Mouse (Mus musculus) CH12.LX (cell line): Measurements from ENCODE around the gene S100a8. TPM values are rescaled to one million over a fixed set of nuclear protein-coding genes. Genes with fewer than 3 reads are reported as not detected.

Experiments
- DNase-seq: peaks from one replicate; pipeline ENCODE4 v3.0.0-alpha.2; 2013; ENCODE audit errors: extremely low read depth
- H3K27ac ChIP-seq: 2 replicates; pipeline ENCODE4 v1.5.1; 2012; ENCODE audit warnings: low read depth, mild to moderate bottlenecking, control low read depth, moderate library complexity; ENCODE audit not compliant: insufficient read depth
- H3K27me3 ChIP-seq: replicated peaks from 2 replicates; pipeline ENCODE3; 2012; ENCODE audit warnings: inconsistent platforms
- H3K36me3 ChIP-seq, 2 experiments: replicated peaks in 1 of 2; 2 replicates each; pipeline versions ENCODE3 to v1.6.1; 2012; ENCODE audit warnings: inconsistent platforms in 1 of 2, low read length in 1 of 2, mild to moderate bottlenecking in 1 of 2, mixed read lengths in 1 of 2, moderate library complexity in 1 of 2; ENCODE audit not compliant: control insufficient read depth in 1 of 2, insufficient read depth in 1 of 2
- H3K4me1 ChIP-seq, 2 experiments: 2 replicates each; pipeline ENCODE4 v1.6.1; 2012; ENCODE audit warnings: inconsistent platforms in 1 of 2, moderate library complexity in 1 of 2; ENCODE audit not compliant: insufficient read depth in 2 of 2, control insufficient read depth in 1 of 2
- H3K4me2 ChIP-seq: 2 replicates; pipeline ENCODE4 v1.6.1; 2012; ENCODE audit warnings: low read depth, mild to moderate bottlenecking, control low read depth; ENCODE audit not compliant: poor library complexity, insufficient read depth, severe bottlenecking
- H3K4me3 ChIP-seq, 3 experiments: fragments of 150-350 bp in 1 of 3; sonication (generic) in 1 of 3; replicated peaks in 1 of 3; 2 replicates each; pipeline versions ENCODE3 to v1.5.1; 2011 to 2012; ENCODE audit warnings: low read depth in 2 of 3, low read length in 2 of 3, mild to moderate bottlenecking in 2 of 3, moderate library complexity in 2 of 3, control low read depth in 1 of 3, improper control_type of control experiment in 1 of 3, inconsistent platforms in 1 of 3, mixed read lengths in 1 of 3; ENCODE audit not compliant: poor library complexity in 1 of 3
- H3K79me2 ChIP-seq: replicated peaks from 2 replicates; pipeline ENCODE4 v1.6.1; 2012; ENCODE audit warnings: mild to moderate bottlenecking, moderate library complexity; ENCODE audit not compliant: control insufficient read depth, poor library complexity, insufficient read depth, severe bottlenecking; ENCODE audit errors: extremely low read depth
- H3K9ac ChIP-seq: 2 replicates; pipeline ENCODE4 v1.6.1; 2012; ENCODE audit warnings: low read depth, mild to moderate bottlenecking, control low read depth, moderate library complexity; ENCODE audit not compliant: insufficient read depth
- H3K9me3 ChIP-seq: replicated peaks from 2 replicates; pipeline ENCODE3; 2012; ENCODE audit warnings: low read length, inconsistent platforms, mixed read lengths
- CHD1 ChIP-seq: IDR thresholded peaks from 2 replicates; pipeline ENCODE4 v1.6.1; 2012; ENCODE audit warnings: low read depth, low read length, improper control_type of control experiment, inconsistent platforms
- CTCF ChIP-seq, 2 experiments: IDR thresholded peaks in 1 of 2; conservative IDR thresholded peaks in 1 of 2; 2 replicates each; pipeline ENCODE4 v1.5.1; 2011 to 2012; ENCODE audit warnings: low read depth in 2 of 2, low read length in 2 of 2, improper control_type of control experiment in 1 of 2, inconsistent platforms in 1 of 2, mild to moderate bottlenecking in 1 of 2, moderate library complexity in 1 of 2
- E2F4 ChIP-seq: IDR thresholded peaks from 2 replicates; pipeline ENCODE4 v1.6.1; 2011; ENCODE audit warnings: low read depth, low read length, improper control_type of control experiment; ENCODE audit not compliant: insufficient replicate concordance
- ELF1 ChIP-seq: IDR thresholded peaks from 2 replicates; pipeline ENCODE4 v1.6.1; 2014; ENCODE audit warnings: low read depth, mild to moderate bottlenecking, inconsistent platforms, low read length, improper control_type of control experiment
- EP300 ChIP-seq: IDR thresholded peaks from 2 replicates; pipeline ENCODE4 v1.6.1; 2011; ENCODE audit warnings: low read length, improper control_type of control experiment
- ETS1 ChIP-seq: conservative IDR thresholded peaks from 2 replicates; pipeline ENCODE4 v1.6.1; 2012; ENCODE audit warnings: low read depth, mild to moderate bottlenecking, inconsistent platforms, low read length, improper control_type of control experiment, moderate library complexity
- HCFC1 ChIP-seq: IDR thresholded peaks from 2 replicates; pipeline ENCODE4 v1.6.1; 2012; ENCODE audit warnings: low read depth, mild to moderate bottlenecking, inconsistent platforms, low read length, improper control_type of control experiment
- JUND ChIP-seq: conservative IDR thresholded peaks from 2 replicates; pipeline ENCODE4 v1.6.1; 2011; ENCODE audit warnings: low read depth, low read length, improper control_type of control experiment
- MAX ChIP-seq: IDR thresholded peaks from 2 replicates; pipeline ENCODE4 v1.6.1; 2011; ENCODE audit warnings: low read length, improper control_type of control experiment
- MEF2A ChIP-seq: IDR thresholded peaks from 2 replicates; pipeline ENCODE4 v1.6.1; 2014; ENCODE audit warnings: low read depth, mild to moderate bottlenecking, inconsistent platforms, low read length, improper control_type of control experiment, borderline replicate concordance
- MXI1 ChIP-seq: IDR thresholded peaks from 2 replicates; pipeline ENCODE4 v1.6.1; 2011; ENCODE audit warnings: mild to moderate bottlenecking, low read depth, low read length, improper control_type of control experiment
- MYC ChIP-seq: IDR thresholded peaks from 2 replicates; pipeline ENCODE4 v1.6.1; 2011; ENCODE audit warnings: low read depth, mild to moderate bottlenecking, improper control_type of control experiment, low read length
- NRF1 ChIP-seq: IDR thresholded peaks from 2 replicates; pipeline ENCODE4 v1.6.1; 2014; ENCODE audit warnings: low read depth, mild to moderate bottlenecking, inconsistent platforms, low read length, improper control_type of control experiment, moderate library complexity
- POLR2A ChIP-seq: IDR thresholded peaks from 2 replicates; pipeline ENCODE4 v1.6.1; 2011; ENCODE audit warnings: low read depth, mild to moderate bottlenecking, improper control_type of control experiment, low read length
- RAD21 ChIP-seq: IDR thresholded peaks from 2 replicates; pipeline ENCODE4 v1.6.1; 2011; ENCODE audit warnings: low read depth, mild to moderate bottlenecking, low read length, improper control_type of control experiment, moderate library complexity
- RCOR1 ChIP-seq: conservative IDR thresholded peaks from 2 replicates; pipeline ENCODE4 v1.6.1; 2012; ENCODE audit warnings: low read depth, mild to moderate bottlenecking, inconsistent platforms, low read length, improper control_type of control experiment
- SIN3A ChIP-seq: IDR thresholded peaks from 2 replicates; pipeline ENCODE4 v1.6.1; 2012; ENCODE audit warnings: low read length, improper control_type of control experiment, inconsistent platforms
- SMC3 ChIP-seq: IDR thresholded peaks from 2 replicates; pipeline ENCODE4 v1.6.1; 2011; ENCODE audit warnings: low read depth, low read length, improper control_type of control experiment
- TCF12 ChIP-seq: IDR thresholded peaks from 2 replicates; pipeline ENCODE4 v1.6.1; 2014; ENCODE audit warnings: low read depth, mild to moderate bottlenecking, inconsistent platforms, low read length, improper control_type of control experiment
- USF2 ChIP-seq: conservative IDR thresholded peaks from 2 replicates; pipeline ENCODE4 v1.6.1; 2011; ENCODE audit warnings: low read depth, low read length, improper control_type of control experiment
- ZMIZ1 ChIP-seq: IDR thresholded peaks from 2 replicates; pipeline ENCODE4 v1.6.1; 2012; ENCODE audit warnings: low read depth, mild to moderate bottlenecking, inconsistent platforms, low read length, improper control_type of control experiment
- dilution Hi-C: fragments of 300-500 bp; cut with MboI; formaldehyde crosslinking; loops from 2 replicates; pipeline ENCODE4 v1.14.3; 2020; ENCODE audit warnings: low sequenced_read_pairs; ENCODE audit not compliant: extremely low pct_unique_long_range_greater_than_20kb, extremely low pct_ligation_motif_present
- in situ Hi-C: fragments of 300-500 bp; cut with MboI; formaldehyde crosslinking; loops from 3 replicates; pipeline ENCODE4 v1.14.3; 2019; ENCODE audit warnings: low sequenced_read_pairs, low pct_ligation_motif_present, low pct_unique_long_range_greater_than_20kb, mixed read lengths
- polyA plus RNA-seq: library from polyadenylated mRNA; unstranded; fragments of >175 nt; gene quantifications from 2 replicates; pipeline ENCODE4 v1.2.1, GENCODE M21; 2012; ENCODE audit warnings: low read depth; ENCODE audit not compliant: insufficient read length
- total RNA-seq, 2 experiments: library from RNA; depleted of rRNA; stranded (reverse); fragments of 300-350 nt in 1 of 2; fragments of >200 nt in 1 of 2; gene quantifications; 2 replicates each; pipeline ENCODE4 v1.2.3; 2012 to 2014

Gene S100a8
- total and polyA plus RNA-seq, 3 experiments, result not detected

DNA sequence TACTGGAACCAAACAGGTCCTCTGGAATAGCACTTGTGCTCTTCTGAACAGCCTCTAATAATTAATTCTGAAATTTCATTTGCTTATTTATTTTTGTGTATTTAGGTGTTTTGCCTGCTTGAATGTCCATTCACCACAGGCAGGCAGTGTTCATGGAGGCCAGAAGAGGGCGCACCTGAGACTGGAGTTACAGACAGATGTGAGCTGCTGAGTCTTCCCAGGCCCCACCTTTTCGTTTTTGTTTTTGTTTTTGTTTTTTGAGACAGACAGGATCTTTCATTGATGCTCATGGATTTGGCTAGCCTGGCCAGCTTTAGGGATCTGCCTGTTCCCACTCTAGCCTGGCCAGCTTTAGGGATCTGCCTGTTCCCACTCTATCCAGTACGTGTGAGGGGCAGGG lies 24.6 kb upstream of the S100a8 start:
- Histone ChIP-seq H3K4me1 (no peaks in the 10 kb centered on the region), H3K4me3 (no peak overlapping the region), H3K36me3 (no peaks in the 10 kb centered on the region), H3K27me3 (peaks cover 43% of the 10 kb centered on the region), H3K4me2 (no peak overlapping the region), H3K9me3 (no peaks in the 10 kb centered on the region), H3K27ac (no peak overlapping the region), H3K9ac (no peak overlapping the region)
- in situ Hi-C loops, result no loop called here
- dilution Hi-C loops, result no loop called here
- TF ChIP-seq USF2 (no peak), RCOR1 (no peak), JUND (no peak), MAX (no peak), RAD21 (no peak; the same call in none of the 2 replicates), MYC (no peak), HCFC1 (no peak), ETS1 (no peak), SMC3 (peak; percentile 58), CHD1 (no peak), E2F4 (no peak), CTCF (conservative IDR thresholded peaks at IDR 0.05 in 1 of 2, IDR thresholded peaks at IDR 0.05 in 1 of 2; ENCODE audit: low read depth in 2 of 2, low read length in 2 of 2) (peak; percentile 73 to 77), TCF12 (no peak), NRF1 (no peak), POLR2A (no peak)
- TF ChIP-seq, all 38 proteins: peak for 2
- no peaks in the 10 kb centered on the region for H3K79me2 ChIP-seq
- DNase-seq, result peak; percentile 61

DNA sequence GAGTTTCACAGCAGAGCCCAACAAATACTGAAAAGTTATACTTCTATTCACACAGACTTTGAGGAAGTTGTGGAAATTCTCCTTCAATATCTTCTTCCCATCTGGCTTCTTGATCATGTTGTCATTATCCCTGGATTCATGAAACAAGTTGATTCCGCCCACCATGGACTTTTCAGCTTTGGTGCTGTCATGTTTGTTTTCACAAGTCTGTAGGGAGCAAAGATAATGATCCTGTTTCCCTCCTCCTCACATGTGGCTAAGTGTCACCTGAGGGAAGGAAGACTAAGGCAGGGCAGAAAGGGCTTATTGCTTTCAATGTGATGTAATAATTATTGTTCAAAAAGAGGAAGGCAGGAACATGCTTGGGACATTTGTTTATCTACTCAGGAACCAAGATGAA lies 21.5 kb upstream of the S100a8 start:
- Histone ChIP-seq H3K4me3 (no peak overlapping the region), H3K4me1 (no peaks in the 10 kb centered on the region), H3K27ac (no peak overlapping the region), H3K79me2 (no peaks in the 10 kb centered on the region), H3K9me3 (no peaks in the 10 kb centered on the region), H3K4me2 (no peak overlapping the region)
- dilution Hi-C loops, result no loop called here
- in situ Hi-C loops, result no loop called here
- TF ChIP-seq CTCF (conservative IDR thresholded peaks at IDR 0.05 in 1 of 2, IDR thresholded peaks at IDR 0.05 in 1 of 2; ENCODE audit: low read depth in 2 of 2, low read length in 2 of 2) (no peak), ZMIZ1 (no peak), SIN3A (no peak), HCFC1 (no peak), CHD1 (no peak), ETS1 (no peak), MEF2A (no peak), EP300 (no peak), MYC (no peak), ELF1 (no peak), TCF12 (no peak), MXI1 (no peak), RCOR1 (no peak)
- TF ChIP-seq, all 38 proteins: peak for 0
- DNase-seq, result no peak
- H3K27me3 ChIP-seq, result peaks cover 46% of the 10 kb centered on the region
- H3K36me3 ChIP-seq, result no peaks in the 10 kb centered on the region
- H3K9ac ChIP-seq, result no peak overlapping the region
